Mouse (Mus musculus) embryonic facial prominence, embryonic 13.5 days (tissue): ENCODE data around the gene Klhdc10. TPM values are rescaled to one million over a fixed set of nuclear protein-coding genes. Genes with fewer than 3 reads are reported as not detected.
A peak's percentile ranks its signal among the peaks of the same experiment; 100 is the strongest.

Experiments
- ATAC-seq: fragments of 200-750 bp; cut with Nextera tagmentation; 2 replicates; pipeline ENCODE4 v1.8.0; 2017; ENCODE audit warnings: low read depth; ENCODE audit not compliant: insufficient number of reproducible peaks, insufficient read depth, low FRiP score, low TSS enrichment
- H3K27ac ChIP-seq: fragments of 300-500 bp; sonication (generic); 2 replicates; pipeline ENCODE4 v1.5.1; 2015; ENCODE audit warnings: moderate library complexity, mild to moderate bottlenecking, inconsistent platforms
- H3K27me3 ChIP-seq: fragments of 300-500 bp; sonication (generic); 2 replicates; pipeline ENCODE4 v1.6.1; 2015; ENCODE audit warnings: mild to moderate bottlenecking, inconsistent platforms
- H3K36me3 ChIP-seq: fragments of 300-500 bp; sonication (generic); 2 replicates; pipeline ENCODE4 v1.6.1; 2015; ENCODE audit warnings: mild to moderate bottlenecking, inconsistent platforms
- H3K4me1 ChIP-seq: fragments of 300-500 bp; sonication (generic); 2 replicates; pipeline ENCODE4 v1.6.1; 2015; ENCODE audit warnings: inconsistent platforms
- H3K4me2 ChIP-seq: fragments of 300-500 bp; sonication (generic); 2 replicates; pipeline ENCODE4 v1.6.1; 2015; ENCODE audit warnings: moderate library complexity, mild to moderate bottlenecking, inconsistent platforms
- H3K4me3 ChIP-seq: fragments of 300-500 bp; sonication (generic); 2 replicates; pipeline ENCODE4 v1.5.1; 2015; ENCODE audit warnings: mild to moderate bottlenecking, inconsistent platforms
- H3K9ac ChIP-seq: fragments of 300-500 bp; sonication (generic); 2 replicates; pipeline ENCODE4 v1.6.1; 2015; ENCODE audit warnings: mild to moderate bottlenecking, inconsistent platforms
- H3K9me3 ChIP-seq: fragments of 300-500 bp; sonication (generic); 2 replicates; pipeline ENCODE4 v1.6.1; 2016; ENCODE audit warnings: inconsistent platforms
- WGBS: fragments of 180-500 bp; shearing (Covaris S2); methylation state at CpG from one replicate; pipeline ENCODE4 v1.1.7; 2015; ENCODE audit warnings: mixed read lengths; 5-methylcytosine and 5-hydroxymethylcytosine counted together
- polyA plus RNA-seq: library from polyadenylated mRNA; unstranded; fragments of >200 nt; fragmentation: Nextera tagmentation; extraction: Ambion mirVana; gene quantifications from 2 replicates; pipeline ENCODE4 v1.2.1, GENCODE M21; 2015

Gene Klhdc10
- polyA plus RNA-seq, 1 experiment from 2014 or later: 26.3 TPM

DNA sequence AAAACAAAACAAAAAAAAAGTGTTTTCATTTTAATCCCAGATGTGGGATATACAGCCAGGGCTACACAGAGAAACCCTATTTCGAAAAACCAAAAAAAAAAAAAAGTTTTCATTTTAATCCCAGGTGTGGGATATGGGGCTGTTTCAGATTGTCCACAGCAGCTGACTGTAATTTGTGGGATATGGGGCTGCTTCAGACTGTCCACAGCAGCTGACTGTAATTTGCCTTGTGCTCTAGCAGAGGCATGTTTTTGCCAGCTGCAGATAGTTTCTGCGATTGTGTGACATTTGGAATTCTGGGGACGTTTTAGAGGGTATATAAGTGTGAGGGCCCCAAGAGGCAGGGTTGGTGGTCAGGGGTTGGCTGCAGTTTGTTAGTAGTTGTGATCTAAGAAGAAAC is 70.0 kb downstream of the Klhdc10 start:
- Histone ChIP-seq H3K27ac (0 out of 2 replicates have a peak overlapping the region, but pooled peaks have one; percentile 33), H3K9ac (no peak overlapping the region), H3K4me2 (no peak overlapping the region), H3K4me1 (peaks cover 14% of the 10 kb centered on the region), H3K36me3 (no peaks in the 10 kb centered on the region), H3K27me3 (no peaks in the 10 kb centered on the region), H3K9me3 (0 out of 2 replicates have a peak, but pooled peaks cover 6% of the 10 kb centered on the region), H3K4me3 (no peak overlapping the region)
- no peak for ATAC-seq
- WGBS: 24% methylated on average over 3 of the region's 3 CpGs

DNA sequence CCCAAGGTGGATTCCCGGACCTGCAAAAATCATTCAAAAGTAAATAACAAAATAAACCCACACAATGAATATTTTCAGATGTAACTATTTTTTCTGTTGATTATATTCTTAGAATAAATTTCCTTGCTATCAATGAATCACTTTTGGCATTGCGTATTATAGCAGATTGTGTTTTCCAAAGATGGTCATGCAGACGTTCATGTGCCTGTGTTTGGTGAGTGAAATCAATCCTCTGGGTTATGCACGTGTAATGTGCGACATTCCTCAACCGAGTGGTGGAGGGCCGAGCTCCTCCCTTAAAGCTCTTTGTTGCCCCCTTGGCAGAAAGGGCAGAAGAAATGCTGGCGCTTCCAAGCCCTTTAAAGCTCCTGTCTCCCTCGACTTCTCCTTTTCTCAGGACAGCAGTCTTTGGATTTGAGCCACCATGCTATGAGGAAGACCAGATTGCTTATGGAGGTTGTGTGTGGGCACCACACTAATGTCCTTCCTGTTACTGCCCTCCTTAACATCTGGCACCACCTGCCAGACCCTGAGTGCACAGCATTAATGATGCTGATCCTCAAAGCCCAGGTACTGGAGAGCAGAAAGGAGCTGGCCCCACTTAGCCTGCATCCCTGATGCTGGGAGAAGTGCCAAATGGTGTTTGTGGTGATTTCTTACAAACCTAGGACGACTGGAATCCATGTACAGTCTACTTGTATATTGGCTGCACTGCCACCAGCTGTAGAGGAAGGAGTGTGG is 74.5 kb downstream of the Klhdc10 start:
- Histone ChIP-seq H3K4me1 (peaks cover 5% of the 10 kb centered on the region; the same call in 1 of the 2 replicates), H3K4me3 (no peak overlapping the region), H3K27me3 (no peaks in the 10 kb centered on the region), H3K4me2 (no peak overlapping the region), H3K36me3 (peaks cover 27% of the 10 kb centered on the region), H3K9me3 (no peaks in the 10 kb centered on the region), H3K9ac (no peak overlapping the region), H3K27ac (no peak overlapping the region)
- no peak for ATAC-seq
- WGBS: 68% methylated on average over 10 of the region's 10 CpGs

DNA sequence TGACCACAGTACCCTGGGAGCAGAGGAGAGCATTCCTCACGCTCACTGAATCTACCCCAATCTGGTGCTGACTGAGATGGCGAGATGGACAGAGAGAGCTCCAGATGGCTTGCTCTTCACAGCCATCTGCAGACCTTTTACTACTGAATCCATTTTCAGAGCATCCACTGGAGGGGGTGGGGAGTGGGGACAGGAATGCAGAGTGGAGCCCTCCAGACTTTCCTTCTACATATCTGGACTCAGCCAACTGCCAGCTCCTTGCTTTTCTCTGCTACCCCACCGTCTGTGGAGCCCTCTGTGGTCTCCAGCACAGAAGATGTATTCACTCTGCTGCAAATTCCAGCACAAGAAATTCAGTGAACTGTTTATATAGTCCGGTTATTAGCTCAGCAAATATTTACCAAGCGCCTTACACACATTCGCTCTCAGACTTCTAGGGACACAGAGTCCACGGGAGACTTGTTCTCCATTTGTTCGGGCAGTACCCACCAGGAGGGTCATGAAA is 75.6 kb downstream of the Klhdc10 start:
- ATAC-seq: no peak

DNA sequence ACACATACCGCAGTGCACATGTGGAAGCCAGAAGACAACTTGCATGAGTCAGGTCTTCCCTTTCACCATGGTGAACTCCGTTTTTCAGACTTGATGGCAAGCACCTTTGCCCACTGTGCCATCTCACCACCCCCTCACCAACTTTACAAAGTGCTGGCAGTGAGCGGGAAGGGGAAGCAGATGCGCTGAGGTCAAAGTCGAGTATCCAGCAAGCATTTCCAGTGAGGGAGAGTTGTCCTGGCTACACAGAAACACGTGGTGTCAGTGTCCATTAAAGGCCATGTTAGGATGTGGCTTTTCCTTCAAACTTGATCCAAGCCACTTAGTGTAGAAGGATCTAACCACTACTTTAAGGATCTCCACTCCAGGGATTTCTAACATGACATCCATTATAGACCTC is 76.1 kb downstream of the Klhdc10 start:
- no peak for ATAC-seq
- Histone ChIP-seq H3K9me3 (no peaks in the 10 kb centered on the region), H3K36me3 (peaks cover 38% of the 10 kb centered on the region), H3K27ac (no peak overlapping the region), H3K4me1 (peaks cover 5% of the 10 kb centered on the region; the same call in 1 of the 2 replicates), H3K4me3 (no peak overlapping the region), H3K9ac (no peak overlapping the region), H3K4me2 (no peak overlapping the region), H3K27me3 (no peaks in the 10 kb centered on the region)
- 86% methylated on average over 6 of the region's 6 CpGs for WGBS

More for the DNA sequence above, 75.6 kb downstream of the Klhdc10 start:
- Histone ChIP-seq H3K27me3 (no peaks in the 10 kb centered on the region), H3K9ac (no peak overlapping the region), H3K36me3 (peaks cover 33% of the 10 kb centered on the region), H3K4me3 (no peak overlapping the region), H3K9me3 (no peaks in the 10 kb centered on the region), H3K27ac (peak overlapping the region; percentile 28; the same call in 1 of the 2 replicates), H3K4me1 (peaks cover 5% of the 10 kb centered on the region; the same call in 1 of the 2 replicates), H3K4me2 (no peak overlapping the region)
- 79% methylated on average over 8 of the region's 8 CpGs for WGBS

DNA sequence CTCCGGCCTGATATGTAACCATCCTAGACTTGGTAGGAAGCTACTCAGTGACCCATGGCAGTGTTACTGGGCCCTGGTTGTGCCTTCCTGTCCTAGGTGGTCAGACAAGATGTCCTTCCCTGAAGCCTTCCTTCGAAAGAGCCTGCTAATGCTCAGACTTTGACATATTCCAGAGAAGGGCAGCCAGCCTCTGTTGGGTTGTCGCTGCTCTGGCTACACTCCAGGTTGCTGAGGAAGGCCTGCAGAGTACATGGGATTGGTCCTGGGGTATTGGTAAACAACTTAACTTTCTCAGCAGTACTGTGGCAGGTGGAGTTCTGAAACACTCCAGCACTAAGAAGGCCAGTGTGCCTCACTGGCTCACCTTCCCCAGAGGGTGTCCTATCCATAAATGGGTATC is 77.8 kb downstream of the Klhdc10 start:
- 91% methylated on average over 3 of the region's 3 CpGs for whole genome bisulfite sequencing
- H3K27me3 ChIP-seq: no peaks in the 10 kb centered on the region
- no peak overlapping the region for H3K9ac ChIP-seq
- H3K4me3 ChIP-seq: no peak overlapping the region
- H3K9me3 ChIP-seq: no peaks in the 10 kb centered on the region
- no peak overlapping the region for H3K27ac ChIP-seq
- no peak overlapping the region for H3K4me2 ChIP-seq
- H3K36me3 ChIP-seq: peaks cover 54% of the 10 kb centered on the region
- peaks cover 5% of the 10 kb centered on the region; the same call in 1 of the 2 replicates for H3K4me1 ChIP-seq
- ATAC-seq: no peak

DNA sequence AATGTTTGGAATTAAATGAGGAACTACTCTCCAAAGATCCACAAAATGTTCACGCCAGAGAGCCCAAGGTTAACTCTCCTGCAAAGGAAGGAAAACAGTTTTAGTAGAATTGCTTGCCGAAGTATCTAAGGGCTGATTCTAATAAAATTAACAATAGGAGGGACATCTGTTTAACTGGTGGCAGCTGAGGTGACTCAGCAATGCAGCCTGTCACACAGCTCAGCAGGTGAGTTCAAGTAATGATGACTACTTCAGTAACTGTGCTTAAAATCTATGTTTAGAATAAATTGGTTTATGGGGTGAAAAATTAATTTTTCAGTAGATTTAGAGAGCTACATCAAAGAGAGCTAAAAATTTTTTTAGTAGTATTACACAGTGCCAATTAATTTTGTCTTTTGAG is 81.2 kb downstream of the Klhdc10 start:
- no peaks in the 10 kb centered on the region for H3K4me1 ChIP-seq
- H3K9me3 ChIP-seq: no peaks in the 10 kb centered on the region
- peaks cover 87% of the 10 kb centered on the region for H3K36me3 ChIP-seq
- H3K27me3 ChIP-seq: no peaks in the 10 kb centered on the region
- 67% methylated on average over 2 of the region's 2 CpGs for WGBS
- no peak for ATAC-seq
- H3K9ac ChIP-seq: no peak overlapping the region
- no peak overlapping the region for H3K27ac ChIP-seq
- H3K4me2 ChIP-seq: no peak overlapping the region
- H3K4me3 ChIP-seq: no peak overlapping the region

DNA sequence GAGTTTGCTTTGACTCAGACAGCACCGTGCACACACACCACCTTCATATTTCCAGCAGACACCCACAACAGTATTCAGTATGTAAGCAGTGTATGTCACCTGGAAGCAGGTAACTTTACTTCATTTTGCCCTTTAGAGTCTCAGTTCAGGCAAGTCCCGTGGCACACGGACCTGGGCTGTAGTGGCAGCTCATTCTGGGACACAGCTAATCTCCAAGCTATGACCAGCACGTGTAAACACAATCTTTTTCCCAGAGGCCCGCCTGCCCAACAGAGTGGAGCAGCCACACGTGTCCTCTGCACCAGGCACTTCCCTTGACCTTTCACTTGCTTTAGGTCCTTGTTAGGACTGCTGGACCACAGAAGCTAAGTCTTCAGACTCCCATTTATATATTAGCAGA is 84.8 kb downstream of the Klhdc10 start:
- H3K4me2 ChIP-seq: no peak overlapping the region
- WGBS: 90% methylated on average over 6 of the region's 6 CpGs
- H3K4me3 ChIP-seq: no peak overlapping the region
- H3K9ac ChIP-seq: no peak overlapping the region
- H3K4me1 ChIP-seq: no peaks in the 10 kb centered on the region
- no peak overlapping the region for H3K27ac ChIP-seq
- no peaks in the 10 kb centered on the region for H3K27me3 ChIP-seq
- ATAC-seq: no peak
- peaks cover 91% of the 10 kb centered on the region for H3K36me3 ChIP-seq
- H3K9me3 ChIP-seq: no peaks in the 10 kb centered on the region

DNA sequence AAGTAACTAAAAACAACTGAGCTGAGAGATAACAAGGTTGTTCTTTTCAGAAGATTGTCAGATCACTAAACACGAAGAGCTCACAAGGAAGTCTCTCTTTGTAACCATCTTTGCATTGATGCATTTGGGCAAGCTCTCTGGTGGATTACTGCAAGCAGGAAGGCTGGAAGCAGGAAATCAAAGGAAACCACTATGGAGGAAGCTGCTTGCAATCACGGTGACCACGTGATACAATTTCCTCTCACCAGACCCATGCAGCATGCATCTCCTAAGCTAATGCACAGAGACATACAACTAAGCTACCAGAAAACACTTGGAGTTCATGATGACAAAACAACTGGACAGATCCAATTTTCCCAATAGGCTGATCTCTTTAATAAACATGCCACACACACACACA is 97.4 kb downstream of the Klhdc10 start:
- 46% methylated on average over 3 of the region's 3 CpGs for whole genome bisulfite sequencing
- H3K36me3 ChIP-seq: peaks cover 48% of the 10 kb centered on the region
- ATAC-seq: no peak

More for the DNA sequence above, 97.4 kb downstream of the Klhdc10 start:
- Histone ChIP-seq H3K4me1 (peaks cover 3% of the 10 kb centered on the region), H3K27ac (no peak overlapping the region), H3K27me3 (no peaks in the 10 kb centered on the region), H3K4me3 (no peak overlapping the region), H3K9ac (no peak overlapping the region), H3K4me2 (no peak overlapping the region), H3K9me3 (no peaks in the 10 kb centered on the region)

Other genes with a start within 250 kb of the Klhdc10 start
- gene Ube2h, start 97.3 kb upstream of the Klhdc10 start, polyA plus RNA-seq: 44.4 and 46.7 TPM in 2 replicates
- 64.5 and 74.0 TPM in 2 replicates for gene Zc3hc1, start 10.8 kb upstream of the Klhdc10 start, polyA plus RNA-seq
- 30.4 and 35.4 TPM in 2 replicates for gene Tmem209, start 107.9 kb downstream of the Klhdc10 start, polyA plus RNA-seq
- 0.23 TPM in 1 of 2 replicates, not detected in the other for gene Ssmem1, start 108.0 kb downstream of the Klhdc10 start, polyA plus RNA-seq
- gene Cpa2, start 139.7 kb downstream of the Klhdc10 start, polyA plus RNA-seq: 6.3 and 6.4 TPM in 2 replicates
- gene Cpa4, start 166.5 kb downstream of the Klhdc10 start, polyA plus RNA-seq: 0.83 and 1.4 TPM in 2 replicates
- gene Cpa5, start 209.1 kb downstream of the Klhdc10 start, polyA plus RNA-seq: 0.12 and 0.28 TPM in 2 replicates
- 0.34 and 0.87 TPM in 2 replicates for gene Cpa1, start 237.3 kb downstream of the Klhdc10 start, polyA plus RNA-seq